Mouse (Mus musculus) limb, embryonic 14.5 days (tissue): ENCODE results near the gene Zfp672. TPM values are rescaled to one million over a fixed set of nuclear protein-coding genes. Genes with fewer than 3 reads are reported as not detected.
"Not testable (repeated sequence)": the region's sequence is repeated elsewhere in the genome, so short reads cannot be mapped to it uniquely, and the experiment has no call there.

Source experiments
- ATAC-seq: fragments of 200-750 bp; cut with Nextera tagmentation; 2 replicates; pipeline ENCODE4 v1.8.0; 2017; ENCODE audit warnings: low read depth, moderate number of reproducible peaks, moderate TSS enrichment; ENCODE audit not compliant: low FRiP score
- DNase-seq: peaks from one replicate; pipeline ENCODE4 v3.0.0-alpha.2; 2015; ENCODE audit warnings: low spot score
- H3K27ac ChIP-seq: fragments of 300-500 bp; sonication (generic); replicated peaks from 2 replicates; pipeline ENCODE4 v1.5.1; 2014; ENCODE audit warnings: low read depth, mild to moderate bottlenecking, low read length, moderate library complexity, mixed read lengths
- H3K27me3 ChIP-seq: fragments of 300-500 bp; sonication (generic); 2 replicates; pipeline ENCODE4 v1.6.1; 2014; ENCODE audit warnings: low read length, mixed read lengths; ENCODE audit not compliant: control insufficient read depth, insufficient read depth
- H3K36me3 ChIP-seq: fragments of 300-500 bp; sonication (generic); 2 replicates; pipeline ENCODE4 v1.6.1; 2014; ENCODE audit warnings: mild to moderate bottlenecking, low read length, moderate library complexity, mixed read lengths; ENCODE audit not compliant: control insufficient read depth, insufficient read depth
- H3K4me1 ChIP-seq: fragments of 300-500 bp; sonication (generic); 2 replicates; pipeline ENCODE4 v1.6.1; 2014; ENCODE audit warnings: antibody characterized with exemption, low read length, mixed read lengths; ENCODE audit not compliant: control insufficient read depth, insufficient read depth
- H3K4me2 ChIP-seq: fragments of 300-500 bp; sonication (generic); replicated peaks from 2 replicates; pipeline ENCODE4 v1.6.1; 2014; ENCODE audit warnings: low read depth, mild to moderate bottlenecking, low read length, moderate library complexity; ENCODE audit not compliant: severe bottlenecking
- H3K4me3 ChIP-seq: fragments of 300-500 bp; sonication (generic); replicated peaks from 2 replicates; pipeline ENCODE4 v1.5.1; 2014; ENCODE audit warnings: low read length
- H3K9ac ChIP-seq: fragments of 300-500 bp; sonication (generic); 2 replicates; pipeline ENCODE4 v1.6.1; 2014; ENCODE audit warnings: mild to moderate bottlenecking, low read depth, low read length, moderate library complexity; ENCODE audit not compliant: severe bottlenecking
- H3K9me3 ChIP-seq: fragments of 300-500 bp; sonication (generic); 2 replicates; pipeline ENCODE4 v1.6.1; 2016; ENCODE audit warnings: low read length; ENCODE audit not compliant: control insufficient read depth
- POLR2A ChIP-seq: fragments of 200-500 bp; IDR thresholded peaks from 2 replicates; pipeline ENCODE4 v1.8.0; 2012; ENCODE audit warnings: inconsistent platforms, mild to moderate bottlenecking, moderate library complexity, borderline replicate concordance; ENCODE audit not compliant: insufficient read depth, insufficient read length; ENCODE audit errors: extremely low read depth
- WGBS: fragments of 180-500 bp; shearing (Covaris S2); extraction: QIAGEN DNeasy Blood & Tissue Kit; methylation state at CpG from one replicate; pipeline ENCODE4 v1.1.7; 2014; 5-methylcytosine and 5-hydroxymethylcytosine counted together
- polyA plus RNA-seq, 2 experiments: library from polyadenylated mRNA; depleted of rRNA in 1 of 2; stranded (reverse) in 1 of 2; unstranded in 1 of 2; fragments of >200 nt; fragmentation: Nextera tagmentation in 1 of 2; extraction: Ambion mirVana in 1 of 2; gene quantifications; 2 replicates each; pipeline versions ENCODE4 v1.2.1 to v1.2.3; 2012 to 2014

The Zfp672 gene
- polyA plus RNA-seq (2012; rRNA removed): 35.2 and 44.3 TPM in 2 replicates
- 40.7 and 42.4 TPM in 2 replicates for polyA plus RNA-seq (2014; fragmentation: Nextera tagmentation; extraction: Ambion mirVana)

DNA sequence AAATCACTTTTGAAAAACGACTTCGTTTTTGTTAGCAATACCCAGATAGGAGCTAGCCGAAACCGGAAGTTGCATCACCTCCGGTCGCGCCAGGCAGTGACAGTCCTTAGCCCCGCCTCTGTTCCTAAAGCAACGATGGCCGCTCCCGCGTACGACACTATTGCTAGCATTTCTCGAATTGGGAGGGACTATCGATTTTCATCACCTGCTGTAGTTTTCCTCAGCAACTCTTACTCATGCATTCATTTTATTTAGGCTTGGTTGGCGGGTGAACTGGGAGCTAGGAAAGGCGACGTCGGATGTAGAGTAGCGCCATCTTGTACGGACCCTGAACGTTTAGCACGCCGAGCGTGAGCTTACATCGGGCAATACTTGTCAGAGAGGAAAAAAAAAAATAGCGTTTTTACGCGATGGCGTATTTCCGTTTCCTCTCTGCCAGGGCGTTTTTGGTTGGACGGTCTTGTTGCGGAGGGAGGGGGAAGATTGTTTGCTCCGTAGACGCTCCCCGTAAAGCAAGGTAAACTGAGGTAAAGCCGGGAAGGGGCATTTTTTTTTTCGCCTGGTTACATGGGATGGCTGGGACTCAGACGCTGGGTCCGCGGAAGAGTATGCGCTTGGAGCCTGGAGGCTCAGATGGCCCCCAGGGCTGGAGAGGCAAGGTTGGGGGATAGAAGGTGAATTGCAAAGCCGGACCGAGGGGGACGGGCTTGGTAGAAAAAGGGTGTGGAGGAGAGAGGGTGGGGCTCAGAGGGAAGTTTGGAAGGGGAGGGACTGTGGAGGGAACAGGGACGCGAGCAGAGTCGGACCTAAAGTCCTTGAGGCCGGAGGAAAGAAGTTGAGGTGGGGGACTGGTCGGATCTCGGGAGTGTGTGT lies at the start of gene Zfp672, which contains the start of gene Sh3bp5l:
Zfp672 (minus strand) TSS at position 64 of the 873 bp plus-strand sequence.
Sh3bp5l (plus strand) TSS at position 449 of the 873 bp plus-strand sequence.
- H3K4me3 ChIP-seq: peak within 1 kb of the TSS; percentile 79
- H3K27ac ChIP-seq: peak within 1 kb of the TSS; percentile 67
- TF ChIP-seq POLR2A: peak; percentile 65; the same call in 1 of the 2 replicates
- ATAC-seq (peak; percentile 95), DNase-seq (peak; percentile 98)
- 3% methylated on average over 52 of the region's 52 CpGs for WGBS
- H3K36me3 ChIP-seq: peaks cover 36% of the 10 kb centered on the region
- H3K9me3 ChIP-seq: no peaks in the 10 kb centered on the region
- peaks cover 12% of the 10 kb centered on the region for H3K4me1 ChIP-seq
- H3K4me2 ChIP-seq: peak within 1 kb of the TSS; percentile 60
- no peaks in the 10 kb centered on the region for H3K27me3 ChIP-seq
- H3K9ac ChIP-seq: peak within 1 kb of the TSS; percentile 77

DNA sequence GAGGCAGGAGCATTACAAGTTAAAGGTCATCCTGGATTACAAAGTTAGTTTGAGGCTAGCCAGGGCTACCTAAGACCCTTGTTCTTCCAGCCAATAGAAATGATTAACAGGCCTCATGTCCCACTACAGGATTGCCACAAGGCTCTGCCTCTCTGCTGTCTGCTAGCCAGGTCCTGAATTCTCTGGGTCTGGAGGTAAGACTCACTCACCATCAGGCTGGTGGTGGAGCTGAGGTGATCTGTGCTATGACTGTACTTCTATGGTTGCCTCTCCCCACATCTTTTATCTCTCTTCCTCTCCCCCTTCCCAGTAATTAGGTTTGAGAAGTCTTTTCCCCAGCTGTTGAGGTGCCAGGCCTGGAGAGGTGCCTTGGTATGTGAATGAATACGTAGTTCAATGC lies 49.4 kb upstream of the Zfp672 start:
- Histone ChIP-seq H3K9me3 (no peaks in the 10 kb centered on the region), H3K4me3 (no peak overlapping the region), H3K4me1 (no peaks in the 10 kb centered on the region), H3K9ac (no peak overlapping the region), H3K4me2 (no peak overlapping the region), H3K27ac (no peak overlapping the region), H3K27me3 (no peaks in the 10 kb centered on the region), H3K36me3 (no peaks in the 10 kb centered on the region)
- no peak for TF ChIP-seq POLR2A
- no peak for ATAC-seq
- DNase-seq: no peak
- 76% methylated on average over 1 of the region's 1 CpGs for WGBS

DNA sequence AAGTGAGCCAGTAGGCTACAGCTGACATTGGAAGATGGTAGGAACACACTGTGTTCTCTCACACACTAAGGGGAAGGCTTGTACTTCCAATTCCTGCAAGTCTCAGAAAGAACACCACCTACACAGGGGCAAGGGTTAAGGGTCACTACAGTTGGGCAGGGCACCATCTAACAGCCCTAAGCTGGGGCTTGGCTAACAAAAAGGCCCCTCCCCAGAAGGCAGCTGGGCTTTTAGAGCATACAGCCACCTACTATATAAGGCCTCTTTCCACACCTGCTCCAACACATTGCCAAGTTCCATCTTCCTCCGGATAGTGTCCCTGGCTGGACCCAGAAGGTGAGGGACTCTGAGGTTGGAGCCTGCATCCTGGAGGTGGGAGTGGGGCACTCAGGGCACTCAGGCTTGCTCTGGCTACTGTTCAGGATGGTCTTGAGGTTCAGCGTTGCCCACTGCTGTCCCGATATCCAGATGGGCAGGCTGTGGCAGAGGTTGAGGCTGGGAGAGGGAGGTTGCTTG lies 48.7 kb upstream of the Zfp672 start, which contains the start of gene Lypd8:
Lypd8 (plus strand) TSS at position 281 of the 516 bp plus-strand sequence.
- Histone ChIP-seq H3K4me3 (no peak within 1 kb of the TSS), H3K27ac (no peak within 1 kb of the TSS), H3K36me3 (no peaks in the 10 kb centered on the region), H3K9me3 (no peaks in the 10 kb centered on the region), H3K27me3 (no peaks in the 10 kb centered on the region), H3K4me1 (no peaks in the 10 kb centered on the region), H3K4me2 (no peak within 1 kb of the TSS), H3K9ac (no peak within 1 kb of the TSS)
- whole genome bisulfite sequencing: 73% methylated on average over 3 of the region's 3 CpGs
- TF ChIP-seq POLR2A: no peak
- DNase-seq (no peak), ATAC-seq (no peak)

DNA sequence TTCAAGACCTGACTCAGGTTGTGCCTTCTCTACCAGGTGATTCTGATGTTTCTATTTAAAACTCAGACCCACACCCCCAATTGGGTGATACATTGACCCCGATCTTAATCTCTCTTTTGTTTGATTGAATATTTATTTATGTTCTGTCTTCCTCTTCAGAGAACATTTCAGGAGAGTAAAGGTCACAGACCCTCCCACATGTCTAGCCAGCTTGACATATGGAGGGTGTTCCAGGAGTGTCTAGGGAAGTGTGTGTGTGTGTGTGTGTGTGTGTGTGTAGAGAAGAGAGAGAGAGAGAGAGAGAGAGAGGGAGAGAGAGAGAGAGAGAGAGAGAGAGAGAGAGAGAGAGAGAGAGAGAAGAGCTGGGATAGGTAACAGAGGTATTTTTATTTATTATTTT lies 47.5 kb upstream of the Zfp672 start:
- Histone ChIP-seq H3K27ac (no peak overlapping the region), H3K27me3 (no peaks in the 10 kb centered on the region), H3K36me3 (no peaks in the 10 kb centered on the region), H3K4me1 (no peaks in the 10 kb centered on the region), H3K4me3 (no peak overlapping the region), H3K9me3 (no peaks in the 10 kb centered on the region), H3K9ac (no peak overlapping the region), H3K4me2 (no peak overlapping the region)
- ATAC-seq: no peak
- no peak for DNase-seq
- 74% methylated on average over 1 of the region's 1 CpGs for WGBS
- TF ChIP-seq POLR2A: no peak

DNA sequence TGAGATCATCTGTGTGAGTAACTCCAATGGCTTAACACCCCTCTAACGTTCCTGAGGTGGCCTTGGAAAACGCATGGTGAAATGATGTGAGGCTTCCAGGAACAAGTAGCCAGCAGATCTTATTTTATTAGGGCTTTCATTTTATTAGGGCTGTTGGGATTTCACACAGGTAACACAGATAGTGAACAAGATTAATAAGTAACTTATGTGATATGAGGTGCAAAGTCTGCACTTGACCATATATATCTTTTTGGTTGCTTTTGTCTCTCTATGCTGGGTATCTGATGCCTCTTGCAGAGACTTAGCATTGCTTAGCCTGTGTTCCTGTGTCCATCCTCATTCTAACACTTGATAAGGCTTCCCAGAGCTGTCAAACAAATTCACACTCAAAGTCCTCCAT lies 47.1 kb upstream of the Zfp672 start:
- Histone ChIP-seq H3K9me3 (no peaks in the 10 kb centered on the region), H3K4me3 (no peak overlapping the region), H3K9ac (no peak overlapping the region), H3K36me3 (no peaks in the 10 kb centered on the region), H3K27ac (no peak overlapping the region), H3K4me1 (no peaks in the 10 kb centered on the region), H3K4me2 (no peak overlapping the region), H3K27me3 (no peaks in the 10 kb centered on the region)
- 77% methylated on average over 2 of the region's 2 CpGs for WGBS
- no peak for DNase-seq
- no peak for TF ChIP-seq POLR2A
- no peak for ATAC-seq

DNA sequence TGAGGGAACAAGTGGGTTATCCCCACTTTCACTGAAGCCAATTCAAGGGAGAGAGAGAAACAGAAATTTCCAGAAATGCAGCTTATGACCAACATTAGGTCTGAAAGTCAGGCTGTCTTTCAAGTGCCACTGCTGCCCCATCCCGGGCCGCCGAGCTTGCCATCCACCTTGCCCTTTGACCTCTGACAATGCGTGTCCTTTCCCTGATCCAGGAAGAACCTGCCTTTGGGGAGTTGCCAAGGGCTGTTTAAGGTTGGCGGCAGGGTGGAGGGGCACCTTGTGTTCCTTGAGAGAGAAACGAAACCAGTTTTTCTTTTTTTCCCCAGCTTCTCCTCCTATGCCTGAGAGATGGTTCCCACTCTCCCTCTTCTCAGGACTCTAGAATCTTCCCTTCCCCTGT lies 36.1 kb upstream of the Zfp672 start:
- WGBS: no CpG with 5 or more reads among the region's 6 CpGs
- H3K36me3 ChIP-seq, H3K4me1 ChIP-seq, H3K9me3 ChIP-seq, H3K4me3 ChIP-seq, H3K27ac ChIP-seq, H3K4me2 ChIP-seq, H3K27me3 ChIP-seq, DNase-seq, H3K9ac ChIP-seq, ATAC-seq: not testable (repeated sequence)
